Mouse (Mus musculus): ENCODE results near the gene Tmem159. TPM values are rescaled to one million over a fixed set of nuclear protein-coding genes. Genes with fewer than 3 reads are reported as not detected.
A peak's percentile ranks its signal among the peaks of the same experiment; 100 is the strongest.

The Tmem159 gene
- polyA plus RNA-seq, 1 experiment, result 6.6 TPM

- Histone ChIP-seq H3K4me1 (ENCODE audit: control insufficient read depth, insufficient read depth, low read length) (peaks cover 2% of the 10 kb centered on the region; the same call in 1 of the 2 replicates), H3K4me3 (ENCODE audit: control insufficient read depth, low read depth, low read length) (peak overlapping the region; percentile 75), H3K36me3 (ENCODE audit: control insufficient read depth, insufficient read depth, low read length) (no peaks in the 10 kb centered on the region), H3K27me3 (ENCODE audit: control insufficient read depth, insufficient read depth, low read length) (no peaks in the 10 kb centered on the region), H3K27ac (ENCODE audit: control insufficient read depth, insufficient read depth, low read depth, low read length) (no peak overlapping the region)
- TF ChIP-seq CTCF (IDR thresholded peaks at IDR 0.05; ENCODE audit: control insufficient read depth, insufficient read depth, insufficient replicate concordance, low read depth, low read length) (no peak), POLR2A (IDR thresholded peaks at IDR 0.05; ENCODE audit: control insufficient read depth, low read depth, low read length) (no peak)
Measured at GRCm38 (mm10) chr7:120093033-120093432, 9.1 kb upstream of the Tmem159 start.

- TF ChIP-seq POLR2A (IDR thresholded peaks at IDR 0.05; ENCODE audit: control insufficient read depth, low read depth, low read length) (no peak), CTCF (IDR thresholded peaks at IDR 0.05; ENCODE audit: control insufficient read depth, insufficient read depth, insufficient replicate concordance, low read depth, low read length) (no peak)
- no peak overlapping the region for H3K27ac ChIP-seq (ENCODE audit: control insufficient read depth, insufficient read depth, low read depth, low read length)
- peaks cover 2% of the 10 kb centered on the region; the same call in 1 of the 2 replicates for H3K4me1 ChIP-seq (ENCODE audit: control insufficient read depth, insufficient read depth, low read length)
- H3K27me3 ChIP-seq (ENCODE audit: control insufficient read depth, insufficient read depth, low read length), result no peaks in the 10 kb centered on the region
- no peaks in the 10 kb centered on the region for H3K36me3 ChIP-seq (ENCODE audit: control insufficient read depth, insufficient read depth, low read length)
- H3K4me3 ChIP-seq (ENCODE audit: control insufficient read depth, low read depth, low read length), result peak overlapping the region; percentile 68; the same call in 1 of the 2 replicates
Measured at GRCm38 (mm10) chr7:120094216-120094615, 7.9 kb upstream of the Tmem159 start.

GRCm38 (mm10) chr7:120095180-120095579 lies 7.0 kb upstream of the Tmem159 start, which contains the start of gene Dnah3:
Dnah3 (minus strand) TSS chr7:120095280.
- no peak within 1 kb of the TSS for H3K27ac ChIP-seq (ENCODE audit: control insufficient read depth, insufficient read depth, low read depth, low read length)
- no peak for TF ChIP-seq CTCF (IDR thresholded peaks at IDR 0.05; ENCODE audit: control insufficient read depth, insufficient read depth, insufficient replicate concordance, low read depth, low read length)
- TF ChIP-seq POLR2A (IDR thresholded peaks at IDR 0.05; ENCODE audit: control insufficient read depth, low read depth, low read length), result no peak; the same call in 1 of the 2 replicates

GRCm38 (mm10) chr7:120097845-120098244 lies 4.3 kb upstream of the Tmem159 start:
- Histone ChIP-seq H3K4me1 (ENCODE audit: control insufficient read depth, insufficient read depth, low read length) (peaks cover 12% of the 10 kb centered on the region), H3K36me3 (ENCODE audit: control insufficient read depth, insufficient read depth, low read length) (no peaks in the 10 kb centered on the region), H3K27me3 (ENCODE audit: control insufficient read depth, insufficient read depth, low read length) (no peaks in the 10 kb centered on the region), H3K27ac (ENCODE audit: control insufficient read depth, insufficient read depth, low read depth, low read length) (no peak overlapping the region), H3K4me3 (ENCODE audit: control insufficient read depth, low read depth, low read length) (no peak overlapping the region)
- no peak for TF ChIP-seq POLR2A (IDR thresholded peaks at IDR 0.05; ENCODE audit: control insufficient read depth, low read depth, low read length)
- TF ChIP-seq CTCF (IDR thresholded peaks at IDR 0.05; ENCODE audit: control insufficient read depth, insufficient read depth, insufficient replicate concordance, low read depth, low read length), result peak; percentile 37; the same call in 1 of the 2 replicates

More at GRCm38 (mm10) chr7:120095180-120095579, 7.0 kb upstream of the Tmem159 start, which contains the start of gene Dnah3:
- Histone ChIP-seq H3K4me3 (ENCODE audit: control insufficient read depth, low read depth, low read length) (peak within 1 kb of the TSS; percentile 68), H3K27me3 (ENCODE audit: control insufficient read depth, insufficient read depth, low read length) (no peaks in the 10 kb centered on the region), H3K36me3 (ENCODE audit: control insufficient read depth, insufficient read depth, low read length) (no peaks in the 10 kb centered on the region), H3K4me1 (ENCODE audit: control insufficient read depth, insufficient read depth, low read length) (peaks cover 2% of the 10 kb centered on the region; the same call in 1 of the 2 replicates)

DNA sequence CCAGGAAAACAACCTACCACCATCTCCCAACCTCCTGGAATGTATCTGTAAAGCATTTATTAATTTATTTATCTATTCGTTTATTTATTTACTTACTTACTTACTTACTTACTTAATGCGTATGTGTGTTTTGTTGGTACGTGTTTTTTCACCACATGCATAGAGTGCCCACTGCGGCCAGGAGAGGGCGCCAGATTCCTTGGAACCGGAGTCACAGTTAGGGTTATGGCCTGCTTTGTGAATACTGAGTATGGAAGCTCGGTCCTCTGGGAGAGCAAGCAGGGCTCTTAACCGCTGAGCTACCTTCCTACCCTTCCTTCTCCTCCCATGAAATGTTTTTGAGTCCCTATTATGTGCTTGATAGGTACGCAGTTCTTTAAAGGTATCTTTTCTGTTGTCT lies 3.8 kb upstream of the Tmem159 start:
- Histone ChIP-seq H3K27ac (ENCODE audit: control insufficient read depth, insufficient read depth, low read depth, low read length) (no peak overlapping the region), H3K4me1 (ENCODE audit: control insufficient read depth, insufficient read depth, low read length) (peaks cover 18% of the 10 kb centered on the region), H3K4me3 (ENCODE audit: control insufficient read depth, low read depth, low read length) (no peak overlapping the region), H3K36me3 (ENCODE audit: control insufficient read depth, insufficient read depth, low read length) (no peaks in the 10 kb centered on the region), H3K27me3 (ENCODE audit: control insufficient read depth, insufficient read depth, low read length) (no peaks in the 10 kb centered on the region)
- no peak for TF ChIP-seq POLR2A (IDR thresholded peaks at IDR 0.05; ENCODE audit: control insufficient read depth, low read depth, low read length)
- peak; percentile 93; the same call in 1 of the 2 replicates for TF ChIP-seq CTCF (IDR thresholded peaks at IDR 0.05; ENCODE audit: control insufficient read depth, insufficient read depth, insufficient replicate concordance, low read depth, low read length)

DNA sequence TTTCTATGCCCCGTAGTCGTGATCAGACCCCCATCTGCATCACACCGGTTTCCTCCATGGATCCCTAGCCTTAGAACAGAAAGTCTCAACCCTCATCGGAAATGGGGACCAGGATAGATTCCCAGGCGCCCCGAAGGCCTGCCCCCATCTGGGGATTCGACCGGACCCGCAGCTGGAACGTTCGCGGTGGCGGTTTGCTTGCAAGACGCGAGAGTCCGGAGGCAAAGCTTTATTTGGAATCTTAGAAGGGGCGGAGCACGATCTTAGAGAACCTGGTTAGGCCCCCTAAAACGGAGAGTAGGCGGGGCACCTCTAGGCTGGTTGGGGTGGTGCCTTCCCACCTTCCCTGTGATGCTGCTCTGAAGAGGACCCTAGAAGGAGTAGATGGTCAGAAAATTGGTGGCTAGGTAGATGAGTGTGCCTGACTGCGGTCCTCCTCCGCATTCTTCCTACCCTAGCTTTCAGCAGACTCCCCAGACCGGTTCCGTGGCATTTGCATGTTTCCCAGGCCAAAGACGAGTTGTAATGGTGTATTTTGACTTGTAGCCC lies 940 bp downstream of the Tmem159 start:
- peaks cover 18% of the 10 kb centered on the region for H3K4me1 ChIP-seq (ENCODE audit: control insufficient read depth, insufficient read depth, low read length)
- H3K4me3 ChIP-seq (ENCODE audit: control insufficient read depth, low read depth, low read length), result peak overlapping the region; percentile 76
- no peak for TF ChIP-seq CTCF (IDR thresholded peaks at IDR 0.05; ENCODE audit: control insufficient read depth, insufficient read depth, insufficient replicate concordance, low read depth, low read length)
- 0 out of 2 replicates have a peak, but pooled peaks have one; percentile 36 for TF ChIP-seq POLR2A (IDR thresholded peaks at IDR 0.05; ENCODE audit: control insufficient read depth, low read depth, low read length)
- peak overlapping the region; percentile 80 for H3K27ac ChIP-seq (ENCODE audit: control insufficient read depth, insufficient read depth, low read depth, low read length)
- no peaks in the 10 kb centered on the region for H3K27me3 ChIP-seq (ENCODE audit: control insufficient read depth, insufficient read depth, low read length)
- no peaks in the 10 kb centered on the region for H3K36me3 ChIP-seq (ENCODE audit: control insufficient read depth, insufficient read depth, low read length)

DNA sequence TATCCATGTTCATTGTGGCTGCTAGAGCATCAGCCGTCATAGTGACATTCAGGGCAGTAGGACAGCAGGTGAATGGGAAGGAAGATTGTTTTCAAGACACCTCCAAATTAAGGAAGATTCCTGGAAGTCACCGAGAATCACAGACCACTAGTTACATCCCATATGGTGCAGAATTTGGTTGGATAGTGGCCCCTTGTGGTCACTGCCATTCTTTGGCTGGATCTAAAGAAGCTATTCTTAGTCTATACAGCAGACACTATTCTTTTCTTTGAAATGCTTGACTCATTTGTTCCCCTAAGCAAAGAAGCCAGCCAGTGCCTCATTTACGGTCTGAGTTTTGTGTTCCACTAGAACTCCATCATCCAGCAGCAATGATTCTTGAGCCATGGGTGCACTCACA lies 2.8 kb downstream of the Tmem159 start:
- H3K36me3 ChIP-seq (ENCODE audit: control insufficient read depth, insufficient read depth, low read length), result no peaks in the 10 kb centered on the region
- TF ChIP-seq POLR2A (IDR thresholded peaks at IDR 0.05; ENCODE audit: control insufficient read depth, low read depth, low read length) (no peak), CTCF (IDR thresholded peaks at IDR 0.05; ENCODE audit: control insufficient read depth, insufficient read depth, insufficient replicate concordance, low read depth, low read length) (no peak)
- no peak overlapping the region for H3K4me3 ChIP-seq (ENCODE audit: control insufficient read depth, low read depth, low read length)
- peaks cover 18% of the 10 kb centered on the region for H3K4me1 ChIP-seq (ENCODE audit: control insufficient read depth, insufficient read depth, low read length)
- no peaks in the 10 kb centered on the region for H3K27me3 ChIP-seq (ENCODE audit: control insufficient read depth, insufficient read depth, low read length)
- H3K27ac ChIP-seq (ENCODE audit: control insufficient read depth, insufficient read depth, low read depth, low read length), result no peak overlapping the region
